In genomic region chr4:55775858-55776257, GRCm38 (mm10) we compare ENCODE assay signal across 17 mouse cellular contexts.
"Had no signal": no experiment of that assay in that cellular context is flagged by ENCODE, and none has a peak within 500 bp of the region (broad histone marks: within the 10 kb centered on the region; RNA-seq: fewer than 3 reads in every experiment).

No protein-coding gene starts in this region.

- H3K27me3 ChIP-seq: kidney, embryonic 15.5 days; limb, embryonic 12.5 days; limb, embryonic 15.5 days; liver, embryonic 13.5 days; neural tube, embryonic 12.5 days; neural tube, embryonic 15.5 days; stomach, embryonic 15.5 days had no signal

- H3K36me3 ChIP-seq: kidney, embryonic 15.5 days; limb, embryonic 12.5 days; limb, embryonic 15.5 days; liver, embryonic 13.5 days; neural tube, embryonic 12.5 days; neural tube, embryonic 15.5 days; stomach, embryonic 15.5 days had no signal

- DNase-seq: kidney, adult 8-10 months; kidney, postnatal 14 days; kidney, postnatal 4 days; left cerebral cortex, postnatal 4 days; liver, embryonic 13.5 days; lung, adult 2 months; lung, postnatal 14 days; lung, postnatal 4 days; midbrain, embryonic 14.5 days; right cerebral cortex, postnatal 25 days; spleen, adult 18-20 months had no signal

- H3K9ac ChIP-seq: kidney, embryonic 15.5 days; limb, embryonic 12.5 days; limb, embryonic 15.5 days; liver, embryonic 13.5 days; neural tube, embryonic 12.5 days; neural tube, embryonic 15.5 days; stomach, embryonic 15.5 days had no signal

- H3K4me3 ChIP-seq: kidney, embryonic 15.5 days; limb, embryonic 12.5 days; limb, embryonic 15.5 days; liver, embryonic 13.5 days; neural tube, embryonic 12.5 days; neural tube, embryonic 15.5 days; stomach, embryonic 15.5 days had no signal

- H3K27ac ChIP-seq: kidney, embryonic 15.5 days; limb, embryonic 12.5 days; limb, embryonic 15.5 days; liver, embryonic 13.5 days; neural tube, embryonic 12.5 days; neural tube, embryonic 15.5 days; stomach, embryonic 15.5 days had no signal

- H3K4me1 ChIP-seq: kidney, embryonic 15.5 days; limb, embryonic 12.5 days; limb, embryonic 15.5 days; liver, embryonic 13.5 days; neural tube, embryonic 12.5 days; neural tube, embryonic 15.5 days; stomach, embryonic 15.5 days had no signal
